Mouse (Mus musculus) spleen, adult 2 months (tissue): ENCODE measurements around the gene Saxo2.

Source experiments
- CTCF ChIP-seq: fragments of 200-500 bp; IDR thresholded peaks from 2 replicates; pipeline ENCODE4 v1.5.1; 2011; ENCODE audit warnings: mild to moderate bottlenecking, inconsistent platforms; ENCODE audit not compliant: insufficient read depth, insufficient read length, insufficient replicate concordance; ENCODE audit errors: extremely low read depth
- POLR2A ChIP-seq: fragments of 200-500 bp; IDR thresholded peaks from 2 replicates; pipeline ENCODE4 v1.6.1; 2011; ENCODE audit warnings: low read depth, low read length, inconsistent platforms

GRCm38 (mm10) chr7:82676834-82677233, 28.5 kb upstream of the Saxo2 start:
- TF ChIP-seq POLR2A (no peak), CTCF (no peak)
